Mouse (Mus musculus) thymus, adult 18-20 months (tissue): ENCODE measurements around the gene H2-M5.
A peak's percentile ranks its signal among the peaks of the same experiment; 100 is the strongest.

ENCODE experiments used
- DNase-seq, 2 experiments: peaks; one replicate each; pipeline ENCODE4 v3.0.0; 2022; ENCODE audit warnings: mixed read lengths in 2 of 2

H2-M5 gene

DNA sequence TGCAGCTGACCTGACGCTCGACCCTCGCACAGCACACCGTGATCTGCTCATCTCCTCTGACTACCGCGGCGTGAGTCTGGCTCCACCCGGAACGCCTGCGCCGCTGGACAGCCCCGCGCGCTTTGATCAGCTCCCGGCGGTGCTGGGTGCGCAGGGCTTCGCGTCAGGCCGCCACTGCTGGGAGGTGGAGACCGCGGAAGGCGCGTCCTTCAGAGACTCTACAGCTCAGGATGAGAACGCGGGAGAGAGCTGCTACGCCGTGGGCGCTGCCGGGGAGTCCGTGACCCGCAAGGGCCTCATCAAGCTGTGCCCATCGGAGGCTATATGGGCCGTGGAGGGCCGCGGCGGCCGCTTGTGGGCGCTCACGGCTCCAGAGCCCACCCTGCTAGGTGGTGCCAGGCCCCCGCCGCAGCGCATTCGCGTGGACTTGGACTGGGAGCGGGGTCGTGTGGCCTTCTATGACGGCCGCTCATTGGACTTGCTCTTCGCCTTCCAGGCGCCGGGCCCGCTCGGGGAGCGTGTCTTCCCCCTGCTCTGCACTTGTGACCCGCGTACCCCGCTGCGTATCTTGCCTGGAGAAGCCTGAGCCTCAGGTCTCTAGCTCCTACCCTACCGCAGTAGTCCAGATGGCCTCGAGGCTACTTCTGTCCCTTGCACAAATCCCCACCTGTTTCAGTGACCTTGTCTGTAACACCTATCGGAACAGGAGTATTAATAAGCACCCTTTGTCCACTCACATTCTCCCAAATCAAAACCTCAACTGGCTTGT lies 42.1 kb downstream of the H2-M5 start:
- DNase-seq = no peak

DNA sequence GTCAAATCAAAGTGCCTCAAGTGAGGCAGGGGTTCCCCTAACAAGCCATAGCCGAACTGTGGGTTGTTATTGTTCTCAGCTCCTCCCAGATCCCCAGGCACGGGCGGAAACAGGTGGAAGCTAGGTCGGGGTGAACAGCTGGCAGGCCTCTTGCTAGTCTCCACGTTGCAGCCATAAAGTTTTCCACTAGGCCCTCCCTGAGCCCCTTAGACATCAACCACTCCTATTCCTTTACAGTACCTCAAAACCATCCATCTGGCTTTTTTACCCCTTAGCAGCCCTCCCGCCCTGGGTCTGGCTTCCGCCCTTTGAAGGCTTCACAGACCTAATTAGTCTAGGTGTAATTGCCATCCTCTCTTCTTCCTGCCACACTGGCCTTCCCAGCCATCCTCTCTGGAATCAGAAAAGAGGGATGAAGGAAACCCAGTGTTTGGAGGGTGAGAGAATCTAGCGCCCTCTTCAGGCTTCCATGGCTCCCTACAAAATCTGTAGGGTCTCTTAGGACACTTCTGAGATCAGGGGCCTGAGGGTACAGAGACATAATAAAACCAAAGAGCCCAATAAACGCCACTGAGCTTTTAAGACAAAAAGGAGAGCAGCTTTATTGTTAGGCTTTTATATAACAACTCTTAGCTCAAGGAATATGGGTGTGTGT lies 45.1 kb downstream of the H2-M5 start:
- DNase-seq = peak; percentile 52 to 66

DNA sequence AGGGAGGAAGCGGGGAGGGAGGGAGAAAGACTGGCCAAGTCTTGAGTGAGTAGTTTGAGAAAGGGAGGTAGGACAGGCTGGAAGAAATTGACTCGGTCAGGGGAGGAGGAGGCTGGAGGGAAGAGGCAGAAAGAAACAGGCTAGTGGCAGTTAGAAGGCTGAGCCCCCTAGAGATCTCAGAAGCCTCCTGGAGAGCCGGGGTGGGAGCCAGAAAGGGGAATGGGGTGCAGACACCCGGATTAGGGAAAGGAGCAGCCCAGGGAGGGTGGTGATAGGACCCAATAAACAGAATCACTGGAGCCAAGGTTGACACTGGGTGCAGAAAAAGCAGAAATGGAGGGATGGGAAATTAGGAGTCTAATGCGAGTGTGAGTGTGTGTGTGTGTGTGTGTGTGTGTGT lies 45.6 kb downstream of the H2-M5 start:
- DNase-seq = no peak

DNA sequence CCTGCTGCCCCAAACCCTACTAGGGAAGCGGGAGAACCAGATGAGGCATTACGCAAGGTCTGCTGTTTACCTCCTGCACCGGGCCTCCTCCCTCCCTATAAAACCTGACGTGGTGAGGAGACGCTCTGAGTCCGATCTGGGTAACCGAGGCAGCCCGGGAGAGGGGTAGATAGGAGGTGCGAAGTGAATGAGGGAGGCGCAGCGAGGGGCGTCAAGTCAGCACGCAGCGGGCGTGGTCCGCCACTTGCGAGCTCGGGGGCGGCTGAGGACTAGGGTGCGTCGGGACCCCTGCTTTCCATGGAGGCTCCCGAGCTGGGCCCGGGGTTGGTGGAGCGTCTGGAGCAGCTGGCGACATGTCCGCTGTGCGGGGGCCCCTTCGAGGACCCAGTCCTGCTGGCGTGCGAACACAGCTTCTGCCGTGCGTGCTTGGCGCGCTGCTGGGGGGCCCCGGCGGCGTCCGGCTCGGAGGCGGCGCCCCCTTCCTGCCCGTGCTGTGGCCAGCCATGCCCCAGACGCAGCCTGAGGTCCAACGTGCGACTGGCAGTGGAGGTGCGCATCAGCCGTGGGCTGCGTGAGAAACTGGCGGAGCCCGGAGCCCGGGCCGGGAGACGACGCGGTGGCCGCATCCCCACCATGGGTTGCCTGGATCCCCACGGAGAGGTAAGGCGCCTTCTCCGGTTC lies 46.4 kb downstream of the H2-M5 start, which contains the start of gene Rnf39:
Rnf39 (plus strand) TSS at position 128 of the 681 bp plus-strand sequence.
- DNase-seq = peak in 1 of 2 experiments; percentile 19

DNA sequence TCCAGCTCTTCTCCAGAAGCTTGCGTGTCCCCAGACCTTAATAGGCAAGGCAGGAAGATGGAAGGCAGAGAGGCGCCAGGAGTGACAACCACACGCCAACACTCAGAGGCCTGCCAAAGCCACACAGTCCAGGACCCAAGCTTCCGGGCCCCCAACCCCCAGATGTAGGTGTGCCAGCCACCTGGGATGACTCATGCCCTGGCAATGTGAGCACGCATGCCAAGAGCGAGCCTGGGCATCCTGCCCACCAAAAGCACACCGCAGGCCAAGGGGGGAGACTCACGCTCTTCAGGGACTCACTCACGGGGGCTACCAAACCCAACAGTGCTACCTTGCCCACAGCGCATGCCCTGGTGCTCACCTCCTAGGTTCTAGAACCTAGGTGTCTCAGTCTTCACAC lies 46.9 kb downstream of the H2-M5 start:
- DNase-seq = peak; percentile 35 to 43

- DNase-seq = no peak
These were observed 51.3 kb downstream of the H2-M5 start for GRCm38 (mm10) chr17:36938056-36938455.
